Mouse (Mus musculus): ENCODE data around the gene Akt1.
A peak's percentile ranks its signal among the peaks of the same experiment; 100 is the strongest.

The Akt1 gene

GRCm38 (mm10) chr12:112661327-112661605 is 13.4 kb downstream of the Akt1 start:
- no peak for DNase-seq (ENCODE audit: low read depth, low spot score)

- DNase-seq (ENCODE audit: low read depth, low spot score), result no peak
Measured at GRCm38 (mm10) chr12:112660576-112661326, 13.9 kb downstream of the Akt1 start.

- no peak for DNase-seq (ENCODE audit: low read depth, low spot score)
Measured at GRCm38 (mm10) chr12:112659109-112659508, 15.6 kb downstream of the Akt1 start.

DNA sequence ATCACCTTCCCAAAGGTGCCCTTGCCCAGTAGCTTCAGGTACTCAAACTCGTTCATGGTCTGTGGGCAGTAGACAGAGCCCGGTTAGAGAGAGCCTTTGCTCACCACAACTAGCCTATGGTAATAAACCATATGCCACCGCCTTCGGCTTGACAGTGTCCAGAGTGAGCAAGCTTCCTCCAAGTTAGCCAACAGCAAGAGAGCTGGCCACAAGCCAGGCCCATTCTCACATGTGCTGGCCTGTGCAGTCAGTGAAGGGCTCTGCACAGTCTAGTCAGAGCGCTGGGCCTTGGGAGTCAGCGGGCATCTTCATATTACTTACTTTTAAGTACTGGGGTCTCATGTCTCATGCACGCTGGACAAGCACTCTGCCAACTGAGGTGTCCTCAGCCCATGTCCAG is 16.1 kb downstream of the Akt1 start:
- DNase-seq (ENCODE audit: low read depth, low spot score), result no peak

GRCm38 (mm10) chr12:112654076-112654475 is 20.6 kb downstream of the Akt1 start:
- no peak for DNase-seq (ENCODE audit: low read depth, low spot score)

GRCm38 (mm10) chr12:112653157-112653824 is 21.4 kb downstream of the Akt1 start:
- DNase-seq (ENCODE audit: low read depth, low spot score), result peak; percentile 79

DNA sequence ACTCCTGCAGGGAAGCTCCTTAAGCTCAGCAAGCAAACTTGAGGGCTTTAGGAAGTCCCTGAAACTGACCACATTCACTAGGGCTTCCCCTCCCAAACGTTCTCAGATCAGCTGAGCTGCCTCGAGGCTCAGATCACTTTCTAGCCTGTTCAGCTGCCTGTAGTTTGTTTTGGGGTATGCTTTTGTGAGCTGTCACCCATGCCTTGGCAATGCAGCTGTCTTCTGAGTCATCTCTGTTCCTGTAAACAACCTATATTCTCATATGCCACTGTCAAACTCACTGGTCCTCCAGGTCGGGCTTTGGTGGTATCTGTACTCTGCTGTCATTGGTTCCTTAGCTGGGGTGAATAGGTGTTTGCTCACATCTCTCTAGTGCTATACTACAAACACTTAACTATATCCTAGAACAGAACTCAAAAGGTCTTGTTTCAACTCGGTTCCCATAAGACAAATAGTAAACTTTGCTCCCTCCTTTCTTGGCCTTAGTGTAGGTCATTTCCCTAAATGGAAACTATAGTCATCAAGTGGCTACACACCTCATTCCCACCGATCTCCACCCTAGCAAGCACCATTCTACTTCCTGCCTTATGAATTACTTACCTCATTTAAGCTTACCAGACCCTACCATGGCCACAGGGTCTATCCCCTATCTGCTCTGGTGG is 22.8 kb downstream of the Akt1 start:
- no peak for DNase-seq (ENCODE audit: low read depth, low spot score)

DNA sequence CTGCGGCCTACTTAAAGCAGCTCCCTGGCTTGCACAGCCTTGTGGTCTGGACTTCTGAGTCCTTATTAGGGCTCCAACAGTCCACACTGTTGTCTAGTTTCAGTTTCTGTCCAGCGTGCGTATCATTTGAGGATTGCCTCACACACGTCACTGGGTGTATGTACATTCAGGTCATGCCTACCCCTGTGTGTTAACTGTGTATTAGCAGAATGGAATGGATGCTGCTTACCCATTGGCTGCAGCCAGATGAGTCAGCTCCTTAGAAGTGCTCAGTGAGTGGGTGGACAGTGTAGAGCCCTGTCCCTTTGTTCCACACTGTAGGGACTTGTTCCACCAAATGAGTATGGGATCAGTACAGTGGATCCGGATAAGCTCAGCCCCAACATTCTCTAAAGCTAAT is 26.6 kb downstream of the Akt1 start:
- DNase-seq (ENCODE audit: low read depth, low spot score), result peak; percentile 21

GRCm38 (mm10) chr12:112646139-112646538 is 28.5 kb downstream of the Akt1 start:
- no peak for DNase-seq (ENCODE audit: low read depth, low spot score)

DNA sequence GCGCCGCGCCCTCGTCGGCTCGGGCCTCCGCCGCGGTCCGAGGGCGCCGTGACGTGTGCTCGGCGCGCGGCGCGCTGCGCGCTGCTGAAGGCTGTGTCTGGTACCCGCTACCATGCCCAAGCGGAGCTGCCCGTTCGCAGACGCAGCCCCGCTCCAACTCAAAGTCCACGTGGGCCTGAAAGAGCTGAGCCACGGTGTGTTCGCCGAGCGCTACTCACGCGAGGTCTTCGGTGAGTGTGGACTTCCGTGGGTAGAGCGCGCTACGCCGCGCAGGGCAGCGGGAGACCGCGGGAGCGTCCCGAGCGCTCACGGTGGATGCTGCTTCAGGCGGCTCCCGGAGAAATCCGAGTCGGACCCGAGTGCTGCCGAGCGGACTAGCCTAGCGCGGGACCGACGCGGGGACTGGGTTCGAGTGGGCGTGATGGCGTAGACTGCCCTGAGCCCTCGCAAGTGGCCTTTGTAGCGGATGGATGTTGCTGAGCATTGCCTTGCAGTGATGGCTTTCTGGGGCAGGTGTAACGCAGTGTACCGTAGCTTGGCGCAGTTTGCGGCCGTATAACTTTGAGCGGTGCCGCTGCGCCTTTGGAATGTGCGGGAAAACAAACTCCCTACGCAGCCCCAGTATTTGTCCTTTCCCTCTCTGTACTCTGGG is 29.7 kb downstream of the Akt1 start:
- no peak for DNase-seq (ENCODE audit: low read depth, low spot score)

DNA sequence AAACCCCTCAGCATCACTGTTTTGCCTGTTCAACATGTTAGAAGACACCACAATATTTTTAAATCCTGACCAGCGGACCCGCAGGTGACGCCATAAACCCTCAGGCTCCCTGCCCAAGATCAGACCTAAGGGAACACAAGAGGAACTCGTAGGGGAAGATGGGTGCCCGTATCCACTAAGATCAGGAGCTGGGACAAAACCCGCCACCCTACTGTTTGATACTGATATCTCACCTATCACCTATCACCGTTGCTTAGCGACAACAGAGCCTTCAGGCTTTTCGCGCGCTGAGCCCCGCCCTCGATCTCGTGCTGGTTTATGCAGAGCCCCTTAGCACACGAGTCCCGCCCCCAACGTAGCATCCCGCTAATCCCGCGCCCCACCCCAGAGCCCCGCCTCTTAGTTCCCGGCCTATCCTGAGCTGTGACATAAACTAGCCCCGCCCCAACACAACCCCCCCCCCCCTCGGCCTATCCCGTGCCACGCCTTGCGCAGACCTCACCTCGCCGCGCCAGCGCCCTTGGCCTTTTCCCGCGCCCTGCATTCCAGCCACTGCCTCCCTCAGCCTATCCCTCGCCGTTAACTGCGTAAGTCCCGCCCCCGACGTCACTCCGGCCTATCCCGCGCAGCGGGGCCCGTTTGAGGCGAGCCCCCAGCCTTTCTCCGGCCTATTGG is 30.4 kb downstream of the Akt1 start, which contains the start of gene Siva1:
Gene Siva1, plus strand, starts transcription at position 500 of the 675 bp plus-strand sequence.
- DNase-seq (ENCODE audit: low read depth, low spot score), result peak; percentile 98

GRCm38 (mm10) chr12:112643126-112643525 is 31.6 kb downstream of the Akt1 start:
- no peak for DNase-seq (ENCODE audit: low read depth, low spot score)

- DNase-seq (ENCODE audit: low read depth, low spot score), result no peak
Measured at GRCm38 (mm10) chr12:112639526-112639925, 35.2 kb downstream of the Akt1 start.

DNA sequence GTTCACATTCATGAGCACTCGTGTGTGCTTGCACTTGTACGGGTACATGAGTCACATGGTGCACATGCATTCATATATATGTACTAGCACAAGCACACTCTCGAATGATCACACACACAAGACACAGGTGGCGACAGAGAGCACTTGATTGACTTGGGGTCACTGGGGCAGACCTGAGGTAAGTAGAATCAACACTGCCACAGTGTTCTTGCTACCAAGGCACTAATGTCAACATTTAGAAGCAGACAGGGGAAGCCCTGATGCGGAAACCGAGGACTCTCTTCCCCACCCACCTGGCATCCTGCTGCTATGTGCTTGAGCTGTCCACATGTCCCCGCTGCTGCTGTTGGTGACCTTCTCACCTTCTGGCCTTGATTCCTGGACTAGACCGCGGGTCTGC is 41.0 kb downstream of the Akt1 start:
- no peak for DNase-seq (ENCODE audit: low read depth, low spot score)

DNA sequence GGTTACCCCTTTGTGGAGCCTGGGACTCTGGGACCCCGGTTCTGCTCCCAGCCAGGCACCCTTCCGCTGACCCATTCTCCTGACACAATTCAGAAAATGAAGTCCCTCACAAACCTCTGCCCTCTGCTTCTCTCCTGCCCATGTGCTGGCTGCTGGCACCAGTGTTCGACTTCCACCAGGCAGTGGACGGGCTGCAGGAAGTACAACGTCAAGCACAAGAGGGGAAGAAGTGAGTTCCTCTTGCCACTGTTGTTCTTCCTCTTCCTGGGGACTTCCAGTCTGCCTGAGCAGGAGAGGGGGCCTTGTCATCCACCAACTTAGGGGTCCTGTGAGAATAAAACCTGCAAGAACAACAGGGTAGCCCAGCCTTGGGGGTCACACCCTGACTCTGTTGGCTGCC is 41.8 kb downstream of the Akt1 start:
- no peak for DNase-seq (ENCODE audit: low read depth, low spot score)

- DNase-seq (ENCODE audit: low read depth, low spot score), result no peak
Measured at GRCm38 (mm10) chr12:112632084-112632777, 42.5 kb downstream of the Akt1 start.

DNA sequence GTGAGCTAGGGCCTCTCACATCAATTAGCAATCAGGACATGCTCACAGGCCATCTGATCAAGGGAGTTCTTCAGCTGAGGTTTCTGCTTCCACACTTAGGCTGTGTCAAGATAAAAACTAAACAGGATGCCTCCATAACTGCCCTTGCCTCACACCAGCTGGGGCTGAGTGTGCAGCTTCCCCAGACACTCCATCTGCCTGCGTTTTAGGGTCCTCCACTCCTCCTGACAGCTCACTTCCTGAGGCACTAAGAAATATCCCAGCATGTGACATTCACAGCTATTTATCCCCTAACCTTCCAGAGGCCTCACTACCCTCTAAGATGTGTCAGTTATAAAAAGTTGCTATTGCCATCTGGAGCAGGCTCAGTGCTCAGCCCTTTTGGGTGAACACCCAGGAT is 43.2 kb downstream of the Akt1 start:
- DNase-seq (ENCODE audit: low read depth, low spot score), result no peak

- no peak for DNase-seq (ENCODE audit: low read depth, low spot score)
Measured at GRCm38 (mm10) chr12:112630796-112631195, 43.9 kb downstream of the Akt1 start.

- DNase-seq (ENCODE audit: low read depth, low spot score), result no peak
Measured at GRCm38 (mm10) chr12:112630029-112630428, 44.7 kb downstream of the Akt1 start.

GRCm38 (mm10) chr12:112628928-112629721 is 45.6 kb downstream of the Akt1 start:
- peak; percentile 75 for DNase-seq (ENCODE audit: low read depth, low spot score)

Data from CD4-positive helper T cell, adult 2 months (primary cell).